Mouse (Mus musculus) midbrain, embryonic 11.5 days (tissue): ENCODE measurements around the gene Ctu2. TPM values are rescaled to one million over a fixed set of nuclear protein-coding genes. Genes with fewer than 3 reads are reported as not detected.

ENCODE experiments used
- ATAC-seq: fragments of 200-750 bp; cut with Nextera tagmentation; 2 replicates; pipeline ENCODE4 v1.8.0; 2017; ENCODE audit warnings: moderate TSS enrichment, moderate library complexity; ENCODE audit not compliant: low FRiP score
- DNase-seq: peaks from one replicate; pipeline ENCODE4 v3.0.0; 2015; ENCODE audit warnings: low spot score; ENCODE audit errors: missing footprints
- H3K27ac ChIP-seq: fragments of 300-500 bp; sonication (generic); 2 replicates; pipeline ENCODE4 v1.5.1; 2014; ENCODE audit warnings: low read depth, low read length
- H3K27me3 ChIP-seq: fragments of 300-500 bp; sonication (generic); 2 replicates; pipeline ENCODE4 v1.6.1; 2014; ENCODE audit warnings: mild to moderate bottlenecking, low read length, moderate library complexity, mixed read lengths; ENCODE audit not compliant: control insufficient read depth, insufficient read depth
- H3K36me3 ChIP-seq: fragments of 300-500 bp; sonication (generic); 2 replicates; pipeline ENCODE4 v1.6.1; 2014; ENCODE audit warnings: mild to moderate bottlenecking, low read length, moderate library complexity, mixed read lengths; ENCODE audit not compliant: control insufficient read depth, insufficient read depth
- H3K4me1 ChIP-seq: fragments of 300-500 bp; sonication (generic); 2 replicates; pipeline ENCODE4 v1.6.1; 2014; ENCODE audit warnings: low read length; ENCODE audit not compliant: control insufficient read depth, insufficient read depth
- H3K4me2 ChIP-seq: fragments of 300-500 bp; sonication (generic); 2 replicates; pipeline ENCODE4 v1.6.1; 2014; ENCODE audit warnings: mild to moderate bottlenecking, moderate library complexity
- H3K4me3 ChIP-seq: fragments of 300-500 bp; sonication (generic); 2 replicates; pipeline ENCODE4 v1.5.1; 2014; ENCODE audit warnings: low read depth, low read length
- H3K9ac ChIP-seq: fragments of 300-500 bp; sonication (generic); 2 replicates; pipeline ENCODE4 v1.6.1; 2014; ENCODE audit warnings: low read length
- H3K9me3 ChIP-seq: fragments of 300-500 bp; sonication (generic); 2 replicates; pipeline ENCODE4 v1.6.1; 2016; ENCODE audit warnings: low read length; ENCODE audit not compliant: control insufficient read depth
- WGBS: fragments of 180-500 bp; shearing (Covaris S2); extraction: QIAGEN DNeasy Blood & Tissue Kit; methylation state at CpG from one replicate; pipeline ENCODE4 v1.1.7; 2014; 5-methylcytosine and 5-hydroxymethylcytosine counted together
- polyA plus RNA-seq: library from polyadenylated mRNA; unstranded; fragments of >200 nt; fragmentation: Nextera tagmentation; extraction: Ambion mirVana; gene quantifications from 2 replicates; pipeline ENCODE4 v1.2.1, GENCODE M21; 2014

The Ctu2 gene
- polyA plus RNA-seq, 1 experiment from 2014 or later: 74.8 TPM

DNA sequence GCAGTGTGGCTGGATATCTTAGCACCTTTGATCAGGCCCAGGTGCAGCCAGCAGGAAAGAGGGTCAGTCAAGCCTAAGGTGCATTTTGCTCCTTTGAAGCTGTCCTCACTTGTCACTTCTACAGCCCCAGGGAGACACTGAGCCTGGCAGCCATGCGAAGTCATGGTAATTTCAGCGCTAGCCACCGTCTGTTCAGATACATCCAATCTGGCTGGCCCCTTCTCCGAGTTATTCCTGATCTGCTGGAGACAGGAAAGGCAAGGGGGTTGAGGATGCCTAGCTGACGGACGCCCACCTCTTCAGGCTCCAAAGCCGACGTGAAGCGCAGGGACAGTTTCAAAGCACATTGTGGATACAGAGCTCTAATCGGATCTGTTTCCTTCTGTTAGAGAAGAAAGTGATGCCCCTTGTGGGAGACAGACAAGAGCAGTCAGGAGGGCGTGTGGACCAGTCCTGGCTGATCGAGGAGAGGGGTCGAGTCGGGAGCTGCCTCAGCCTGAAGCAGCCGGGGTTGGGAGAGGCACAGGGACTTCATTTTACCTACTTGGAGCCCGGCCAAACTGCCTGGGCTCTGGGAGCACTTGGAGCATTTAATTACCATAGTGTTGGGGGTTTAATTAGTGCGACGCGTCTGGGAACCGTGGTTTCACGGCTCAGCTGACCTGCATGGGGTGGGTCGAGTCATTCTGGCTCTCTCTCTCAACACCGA is 47.9 kb downstream of the Ctu2 start:
- Histone ChIP-seq H3K4me3 (no peak overlapping the region), H3K9ac (0 out of 2 replicates have a peak overlapping the region, but pooled peaks have one; percentile 25), H3K36me3 (no peaks in the 10 kb centered on the region), H3K27me3 (no peaks in the 10 kb centered on the region), H3K4me1 (peaks cover 9% of the 10 kb centered on the region), H3K9me3 (no peaks in the 10 kb centered on the region), H3K4me2 (0 out of 2 replicates have a peak overlapping the region, but pooled peaks have one; percentile 7), H3K27ac (peak overlapping the region; percentile 30; the same call in 1 of the 2 replicates)
- WGBS: 27% methylated on average over 23 of the region's 23 CpGs
- no peak for DNase-seq
- ATAC-seq: no peak

- Histone ChIP-seq H3K9me3 (no peaks in the 10 kb centered on the region), H3K4me3 (no peak overlapping the region), H3K27me3 (no peaks in the 10 kb centered on the region), H3K4me1 (peaks cover 9% of the 10 kb centered on the region), H3K36me3 (no peaks in the 10 kb centered on the region), H3K9ac (no peak overlapping the region), H3K4me2 (no peak overlapping the region), H3K27ac (no peak overlapping the region)
- no peak for DNase-seq
- WGBS: 91% methylated on average over 6 of the region's 6 CpGs
- no peak for ATAC-seq
Observed at GRCm38 (mm10) chr8:122524506-122524905, 48.6 kb downstream of the Ctu2 start.

- Histone ChIP-seq H3K4me3 (no peak overlapping the region), H3K27me3 (no peaks in the 10 kb centered on the region), H3K36me3 (no peaks in the 10 kb centered on the region), H3K9ac (no peak overlapping the region), H3K4me1 (peaks cover 9% of the 10 kb centered on the region), H3K9me3 (no peaks in the 10 kb centered on the region), H3K27ac (no peak overlapping the region), H3K4me2 (no peak overlapping the region)
- ATAC-seq (no peak), DNase-seq (no peak)
- 83% methylated on average over 6 of the region's 6 CpGs for WGBS
Observed at GRCm38 (mm10) chr8:122525004-122525403, 49.1 kb downstream of the Ctu2 start.

GRCm38 (mm10) chr8:122526084-122526483 is 50.1 kb downstream of the Ctu2 start:
- H3K9me3 ChIP-seq: no peaks in the 10 kb centered on the region
- H3K27me3 ChIP-seq: no peaks in the 10 kb centered on the region
- H3K4me2 ChIP-seq: no peak overlapping the region
- ATAC-seq (no peak), DNase-seq (no peak)
- H3K4me3 ChIP-seq: no peak overlapping the region
- no peak overlapping the region for H3K27ac ChIP-seq
- H3K4me1 ChIP-seq: peaks cover 9% of the 10 kb centered on the region
- H3K9ac ChIP-seq: no peak overlapping the region
- no peaks in the 10 kb centered on the region for H3K36me3 ChIP-seq
- 80% methylated on average over 3 of the region's 3 CpGs for WGBS

- no peaks in the 10 kb centered on the region for H3K36me3 ChIP-seq
- H3K27ac ChIP-seq: no peak overlapping the region
- WGBS: 73% methylated on average over 7 of the region's 7 CpGs
- no peak for DNase-seq
- peaks cover 9% of the 10 kb centered on the region for H3K4me1 ChIP-seq
- H3K9ac ChIP-seq: no peak overlapping the region
- no peaks in the 10 kb centered on the region for H3K27me3 ChIP-seq
- no peaks in the 10 kb centered on the region for H3K9me3 ChIP-seq
- H3K4me2 ChIP-seq: no peak overlapping the region
- no peak overlapping the region for H3K4me3 ChIP-seq
- ATAC-seq: no peak
Observed at GRCm38 (mm10) chr8:122526526-122527170, 50.7 kb downstream of the Ctu2 start.

DNA sequence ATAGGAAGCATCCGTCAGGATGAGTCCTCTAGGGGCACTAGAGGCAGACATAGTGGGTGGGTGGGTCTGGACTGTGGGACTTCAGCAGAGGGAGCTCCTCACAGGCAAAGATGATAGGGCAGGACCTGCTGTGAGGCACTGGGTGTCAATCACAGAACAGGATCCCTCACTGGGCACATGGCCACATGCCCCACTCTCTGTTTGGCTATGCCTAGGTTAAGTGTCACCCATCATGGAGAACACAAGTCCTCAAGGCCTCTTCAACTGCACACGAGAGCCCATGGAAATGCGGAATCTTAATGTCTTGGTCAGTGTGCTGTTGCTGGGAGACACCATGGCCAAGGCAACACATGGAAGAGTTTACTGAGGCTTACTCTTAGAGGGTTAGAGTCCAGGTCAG is 52.0 kb downstream of the Ctu2 start:
- H3K4me1 ChIP-seq: peaks cover 9% of the 10 kb centered on the region
- no peak overlapping the region for H3K4me2 ChIP-seq
- DNase-seq (no peak), ATAC-seq (no peak)
- WGBS: 93% methylated on average over 3 of the region's 3 CpGs
- no peak overlapping the region for H3K27ac ChIP-seq
- H3K27me3 ChIP-seq: no peaks in the 10 kb centered on the region
- no peaks in the 10 kb centered on the region for H3K36me3 ChIP-seq
- H3K9me3 ChIP-seq: no peaks in the 10 kb centered on the region
- H3K4me3 ChIP-seq: no peak overlapping the region
- H3K9ac ChIP-seq: no peak overlapping the region

DNA sequence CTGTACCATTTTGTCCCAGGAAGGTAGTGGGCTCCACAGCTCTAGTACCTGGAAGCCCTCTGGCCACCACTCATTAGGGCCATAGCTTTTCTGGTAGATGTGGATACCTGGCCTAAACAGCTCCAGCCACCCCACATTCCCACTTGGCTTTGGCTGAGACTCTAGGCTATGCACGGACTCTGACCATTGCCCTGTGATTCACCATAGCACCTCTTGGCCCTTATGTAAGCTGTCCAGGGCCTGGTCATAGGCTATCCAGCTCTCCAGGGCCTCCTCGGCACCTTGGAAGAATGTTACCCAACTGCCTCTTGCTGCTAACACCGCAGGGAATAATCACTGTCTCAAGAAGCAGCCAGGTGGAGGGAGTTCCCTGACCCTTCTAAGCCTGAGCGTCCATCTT is 53.2 kb downstream of the Ctu2 start:
- 78% methylated on average over 4 of the region's 4 CpGs for WGBS

DNA sequence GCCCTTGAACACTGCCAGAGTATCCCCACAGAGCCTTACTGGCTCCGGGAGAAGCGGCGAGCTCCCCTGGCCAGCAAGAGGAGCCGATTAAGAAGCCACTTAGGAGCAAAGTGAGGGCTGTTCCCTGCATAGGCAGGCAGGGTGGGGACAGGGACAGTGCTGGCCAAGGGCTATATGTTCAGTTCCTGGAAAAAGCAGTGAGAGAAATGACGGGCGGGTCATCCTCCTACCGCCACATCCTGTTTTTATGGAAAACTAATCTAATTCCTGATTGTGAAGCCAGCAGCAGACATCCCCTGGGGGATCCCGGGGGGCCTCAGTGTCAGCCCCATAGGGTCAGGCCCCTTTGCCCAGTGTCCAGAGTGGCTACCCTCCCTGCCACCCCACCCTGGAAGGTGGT is 55.4 kb downstream of the Ctu2 start:
- Histone ChIP-seq H3K4me2 (no peak overlapping the region), H3K36me3 (no peaks in the 10 kb centered on the region), H3K4me3 (no peak overlapping the region), H3K27me3 (no peaks in the 10 kb centered on the region), H3K27ac (no peak overlapping the region), H3K4me1 (no peaks in the 10 kb centered on the region), H3K9me3 (no peaks in the 10 kb centered on the region), H3K9ac (no peak overlapping the region)
- no peak for DNase-seq
- ATAC-seq: no peak
- 86% methylated on average over 8 of the region's 8 CpGs for WGBS

More for the DNA sequence above, 53.2 kb downstream of the Ctu2 start:
- no peak overlapping the region for H3K27ac ChIP-seq
- peaks cover under 1% of the 10 kb centered on the region for H3K4me1 ChIP-seq
- no peak overlapping the region for H3K9ac ChIP-seq
- no peak overlapping the region for H3K4me2 ChIP-seq
- H3K4me3 ChIP-seq: no peak overlapping the region
- DNase-seq (no peak), ATAC-seq (no peak)
- no peaks in the 10 kb centered on the region for H3K9me3 ChIP-seq
- H3K27me3 ChIP-seq: no peaks in the 10 kb centered on the region
- no peaks in the 10 kb centered on the region for H3K36me3 ChIP-seq
